Mouse (Mus musculus) cerebellum, adult 2 months (tissue): ENCODE measurements around the gene Hes7.
A peak's percentile ranks its signal among the peaks of the same experiment; 100 is the strongest.

Source experiments
- CTCF ChIP-seq: fragments of 200-500 bp; IDR thresholded peaks from 2 replicates; pipeline ENCODE4 v1.5.1; 2011; ENCODE audit warnings: low read depth, mild to moderate bottlenecking, control low read depth, low read length, moderate library complexity, borderline replicate concordance; ENCODE audit not compliant: insufficient read depth
- POLR2A ChIP-seq: fragments of 200-500 bp; IDR thresholded peaks from 2 replicates; pipeline ENCODE4 v1.6.1; 2011; ENCODE audit warnings: low read length, control low read depth, borderline replicate concordance; ENCODE audit not compliant: insufficient read depth

GRCm38 (mm10) chr11:69102403-69102725 lies 17.8 kb upstream of the Hes7 start:
- TF ChIP-seq CTCF (no peak), POLR2A (peak; percentile 22; the same call in 1 of the 2 replicates)
